Mouse (Mus musculus): ENCODE data around the gene Egflam.

Gene Egflam

GRCm38 (mm10) chr15:7216581-7217272, 181.5 kb downstream of the Egflam start:
- no peak for DNase-seq (ENCODE audit: low spot score)

GRCm38 (mm10) chr15:7215845-7216244, 182.3 kb downstream of the Egflam start:
- no peak for DNase-seq (ENCODE audit: low spot score)

GRCm38 (mm10) chr15:7213683-7214082, 184.5 kb downstream of the Egflam start:
- DNase-seq (ENCODE audit: low spot score): no peak

- no peak for DNase-seq (ENCODE audit: low spot score)
Observed at GRCm38 (mm10) chr15:7208180-7208579, 190.0 kb downstream of the Egflam start.

- no peak for DNase-seq (ENCODE audit: low spot score)
Observed at GRCm38 (mm10) chr15:7207292-7207691, 190.9 kb downstream of the Egflam start.

GRCm38 (mm10) chr15:7206110-7206509, 192.1 kb downstream of the Egflam start:
- no peak for DNase-seq (ENCODE audit: low spot score)

GRCm38 (mm10) chr15:7204917-7205316, 193.3 kb downstream of the Egflam start:
- no peak for DNase-seq (ENCODE audit: low spot score)

- DNase-seq (ENCODE audit: low spot score): no peak
Observed at GRCm38 (mm10) chr15:7203606-7204330, 194.4 kb downstream of the Egflam start.

- no peak for DNase-seq (ENCODE audit: low spot score)
Observed at GRCm38 (mm10) chr15:7202981-7203380, 195.2 kb downstream of the Egflam start.

- no peak for DNase-seq (ENCODE audit: low spot score)
Observed at GRCm38 (mm10) chr15:7201421-7202380, 196.5 kb downstream of the Egflam start.

GRCm38 (mm10) chr15:7200286-7200685, 197.9 kb downstream of the Egflam start:
- no peak for DNase-seq (ENCODE audit: low spot score)

- DNase-seq (ENCODE audit: low spot score): no peak
Observed at GRCm38 (mm10) chr15:7198816-7199215, 199.4 kb downstream of the Egflam start.

GRCm38 (mm10) chr15:7197652-7198445, 200.3 kb downstream of the Egflam start:
- DNase-seq (ENCODE audit: low spot score): no peak

- DNase-seq (ENCODE audit: low spot score): no peak
Observed at GRCm38 (mm10) chr15:7194748-7195221, 203.4 kb downstream of the Egflam start.

GRCm38 (mm10) chr15:7194147-7194720, 204.0 kb downstream of the Egflam start:
- DNase-seq (ENCODE audit: low spot score): no peak

GRCm38 (mm10) chr15:7192582-7192981, 205.6 kb downstream of the Egflam start:
- no peak for DNase-seq (ENCODE audit: low spot score)

- DNase-seq (ENCODE audit: low spot score): no peak
Observed at GRCm38 (mm10) chr15:7191074-7191473, 207.1 kb downstream of the Egflam start.

GRCm38 (mm10) chr15:7189678-7190454, 208.3 kb downstream of the Egflam start:
- DNase-seq (ENCODE audit: low spot score): no peak

GRCm38 (mm10) chr15:7187682-7188081, 210.5 kb downstream of the Egflam start:
- DNase-seq (ENCODE audit: low spot score): no peak

- no peak for DNase-seq (ENCODE audit: low spot score)
Observed at GRCm38 (mm10) chr15:7180576-7180975, 217.6 kb downstream of the Egflam start.

Measured in layer of hippocampus, adult 9-10 months (tissue).